Mouse (Mus musculus): ENCODE results near the gene Nabp2.

Nabp2 gene

GRCm38 (mm10) chr10:128429454-128429853 is 18.2 kb upstream of the Nabp2 start:
- in situ Hi-C loops (cut with MseI, MboI): no loop called here

GRCm38 (mm10) chr10:128429052-128429451 is 17.8 kb upstream of the Nabp2 start:
- in situ Hi-C loops (cut with MseI, MboI): no loop called here

- in situ Hi-C loops (cut with MseI, MboI): no loop called here
Observed at GRCm38 (mm10) chr10:128425260-128425659, 14.0 kb upstream of the Nabp2 start.

GRCm38 (mm10) chr10:128424604-128425003 is 13.3 kb upstream of the Nabp2 start:
- in situ Hi-C loops (cut with MseI, MboI): no loop called here

- in situ Hi-C loops (cut with MseI, MboI): no loop called here
Observed at GRCm38 (mm10) chr10:128422426-128422825, 11.1 kb upstream of the Nabp2 start.

- in situ Hi-C loops (cut with MseI, MboI): no loop called here
Observed at GRCm38 (mm10) chr10:128414848-128415247, 3.6 kb upstream of the Nabp2 start.

GRCm38 (mm10) chr10:128413076-128413475 is 1.8 kb upstream of the Nabp2 start:
- in situ Hi-C loops (cut with MseI, MboI): no loop called here

- in situ Hi-C loops (cut with MseI, MboI): no loop called here
Observed at GRCm38 (mm10) chr10:128412558-128412957, 1.3 kb upstream of the Nabp2 start.

GRCm38 (mm10) chr10:128412055-128412381 is 726 bp upstream of the Nabp2 start:
- in situ Hi-C loops (cut with MseI, MboI): no loop called here

- in situ Hi-C loops (cut with MseI, MboI): no loop called here
Observed at GRCm38 (mm10) chr10:128410560-128410845, 789 bp downstream of the Nabp2 start.

- in situ Hi-C loops (cut with MseI, MboI): no loop called here
Observed at GRCm38 (mm10) chr10:128409692-128410559, 1.4 kb downstream of the Nabp2 start.

- in situ Hi-C loops (cut with MseI, MboI): no loop called here
Observed at GRCm38 (mm10) chr10:128408591-128409535, 2.4 kb downstream of the Nabp2 start.

GRCm38 (mm10) chr10:128403931-128404330 is 7.4 kb downstream of the Nabp2 start:
- in situ Hi-C loops (cut with MseI, MboI): no loop called here

- in situ Hi-C loops (cut with MseI, MboI): no loop called here
Observed at GRCm38 (mm10) chr10:128401638-128402037, 9.7 kb downstream of the Nabp2 start.

- in situ Hi-C loops (cut with MseI, MboI): no loop called here
Observed at GRCm38 (mm10) chr10:128401056-128401455, 10.2 kb downstream of the Nabp2 start, which contains the start of gene Slc39a5. Slc39a5 (minus strand) TSS chr10:128401229.

GRCm38 (mm10) chr10:128400338-128400737 is 11.0 kb downstream of the Nabp2 start:
- in situ Hi-C loops (cut with MseI, MboI): no loop called here

- in situ Hi-C loops (cut with MseI, MboI): no loop called here
Observed at GRCm38 (mm10) chr10:128397466-128397865, 13.8 kb downstream of the Nabp2 start.

- in situ Hi-C loops (cut with MseI, MboI): no loop called here
Observed at GRCm38 (mm10) chr10:128396716-128397264, 14.5 kb downstream of the Nabp2 start.

- in situ Hi-C loops (cut with MseI, MboI): no loop called here
Observed at GRCm38 (mm10) chr10:128396017-128396673, 15.1 kb downstream of the Nabp2 start.

- in situ Hi-C loops (cut with MseI, MboI): no loop called here
Observed at GRCm38 (mm10) chr10:128391850-128392249, 19.4 kb downstream of the Nabp2 start.

- in situ Hi-C loops (cut with MseI, MboI): no loop called here
Observed at GRCm38 (mm10) chr10:128390366-128390765, 20.9 kb downstream of the Nabp2 start.

- in situ Hi-C loops (cut with MseI, MboI): no loop called here
Observed at GRCm38 (mm10) chr10:128389570-128389969, 21.7 kb downstream of the Nabp2 start.
